19 mouse cellular contexts compared by ENCODE assay signal in the genomic region with DNA sequence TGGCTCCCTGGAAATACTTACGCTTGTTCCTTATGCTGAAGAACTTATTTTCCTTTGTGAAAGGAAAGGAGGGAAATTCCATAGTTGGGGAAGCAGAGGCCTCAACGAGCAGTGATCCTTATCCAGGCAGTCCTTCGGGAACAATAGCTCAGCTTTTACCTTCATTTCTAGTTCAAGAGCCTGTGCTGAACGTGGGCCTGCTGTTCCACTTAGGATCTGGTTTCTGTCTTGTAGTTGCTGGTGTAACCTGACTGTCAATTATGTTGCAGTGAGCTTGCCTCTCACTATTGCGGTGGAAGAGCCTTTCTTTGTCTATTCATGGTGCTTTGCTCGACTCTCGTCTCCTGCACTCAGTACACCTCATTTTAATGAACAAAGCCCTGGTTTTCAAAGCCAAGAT. TPM values are rescaled to one million over a fixed set of nuclear protein-coding genes. Genes with fewer than 3 reads are reported as not detected.
DNase-seq lines count a peak whose midpoint lies in the region; ATAC-seq and TF ChIP-seq lines count a peak whose summit lies in the region.
"Had no signal": no experiment of that assay in that cellular context is flagged by ENCODE, and none has a peak within 500 bp of the region (broad histone marks: within the 10 kb centered on the region; RNA-seq: fewer than 3 reads in every experiment).

No protein-coding gene starts in this region.

- H3K4me2 ChIP-seq in embryonic facial prominence, embryonic 11.5 days (ENCODE audit: low read depth, low read length) = no peak overlapping the region
- H3K4me2 ChIP-seq in heart, embryonic 14.5 days (ENCODE audit: low read length) = no peak overlapping the region
- H3K4me2 ChIP-seq in kidney, embryonic 14.5 days (replicated peaks; ENCODE audit: low read depth, low read length) = no peak overlapping the region
- H3K4me2 ChIP-seq: midbrain, embryonic 13.5 days had no signal

- no peak overlapping the region for H3K27ac ChIP-seq in embryonic facial prominence, embryonic 11.5 days (replicated peaks; ENCODE audit: low read depth, low read length)
- no peak overlapping the region for H3K27ac ChIP-seq in embryonic facial prominence, embryonic 10.5 days (replicated peaks)
- peak overlapping the region; percentile 30 to 64 for H3K27ac ChIP-seq in heart, embryonic 14.5 days (replicated peaks in 1 of 2; ENCODE audit: control insufficient read depth in 1 of 2, insufficient read depth in 1 of 2, low read depth in 2 of 2, low read length in 2 of 2)
- H3K27ac ChIP-seq in kidney, embryonic 14.5 days (ENCODE audit: low read depth, low read length) = no peak overlapping the region
- H3K27ac ChIP-seq: left cerebral cortex, adult 2 months; liver, embryonic 14.5 days; midbrain, embryonic 13.5 days had no signal

- H3K27me3 ChIP-seq in embryonic facial prominence, embryonic 11.5 days (ENCODE audit: control insufficient read depth, insufficient read depth, low read length) = no peaks in the 10 kb centered on the region
- no peaks in the 10 kb centered on the region for H3K27me3 ChIP-seq in embryonic facial prominence, embryonic 10.5 days (replicated peaks; ENCODE audit: low read depth, poor library complexity, severe bottlenecking)
- H3K27me3 ChIP-seq in heart, embryonic 14.5 days (ENCODE audit: control insufficient read depth, insufficient read depth, low read length) = no peaks in the 10 kb centered on the region
- no peaks in the 10 kb centered on the region for H3K27me3 ChIP-seq in kidney, embryonic 14.5 days (ENCODE audit: control insufficient read depth, insufficient read depth, low read length)
- H3K27me3 ChIP-seq: midbrain, embryonic 13.5 days had no signal

- TF ChIP-seq CTCF in brain, embryonic 14.5 days (IDR thresholded peaks at IDR 0.05; ENCODE audit: borderline replicate concordance, extremely low read depth, insufficient read depth, insufficient read length) = no peak

- DNase-seq in embryonic facial prominence, embryonic 11.5 days (ENCODE audit: low spot score) = peak; percentile 21
- DNase-seq in embryonic facial prominence, embryonic 10.5 days (ENCODE audit: low spot score) = no peak
- no peak for DNase-seq in heart, postnatal 4 days
- no peak for DNase-seq in kidney, adult 8-10 months
- peak; percentile 37 for DNase-seq in brain, embryonic 14.5 days (ENCODE audit: low read depth)
- no peak for DNase-seq in embryo, embryonic 11 days
- DNase-seq: adrenal gland, adult 2 months; cerebellum, adult 11 months; cerebellum, postnatal 25 days; gastrocnemius, postnatal 10 days; retina, postnatal 1 day; thymus, postnatal 36 days had no signal

- H3K36me3 ChIP-seq in embryonic facial prominence, embryonic 11.5 days (replicated peaks; ENCODE audit: control insufficient read depth, insufficient read depth, low read depth, low read length) = no peaks in the 10 kb centered on the region; the same call in 1 of the 2 replicates
- peaks cover 13% of the 10 kb centered on the region for H3K36me3 ChIP-seq in embryonic facial prominence, embryonic 10.5 days (replicated peaks)
- peaks cover 15% of the 10 kb centered on the region for H3K36me3 ChIP-seq in heart, embryonic 14.5 days (ENCODE audit: control insufficient read depth, insufficient read depth, low read length)
- peaks cover 3% of the 10 kb centered on the region; the same call in 1 of the 2 replicates for H3K36me3 ChIP-seq in kidney, embryonic 14.5 days (ENCODE audit: control insufficient read depth, insufficient read depth, low read length)

- TF ChIP-seq POLR2A in brain, embryonic 14.5 days (IDR thresholded peaks at IDR 0.05; ENCODE audit: borderline replicate concordance, extremely low read depth, insufficient read depth, insufficient read length, poor library complexity, severe bottlenecking) = no peak

- no peaks in the 10 kb centered on the region for H3K4me1 ChIP-seq in embryonic facial prominence, embryonic 11.5 days (ENCODE audit: control insufficient read depth, insufficient read depth, low read length)
- no peaks in the 10 kb centered on the region for H3K4me1 ChIP-seq in embryonic facial prominence, embryonic 10.5 days
- H3K4me1 ChIP-seq in heart, embryonic 14.5 days (ENCODE audit: control insufficient read depth in 2 of 2, insufficient read depth in 2 of 2, low read length in 2 of 2) = peaks cover 17 to 37% of the 10 kb centered on the region in 2 experiments
- H3K4me1 ChIP-seq in kidney, embryonic 14.5 days (ENCODE audit: control insufficient read depth, insufficient read depth, low read length) = peaks cover 14% of the 10 kb centered on the region; the same call in 1 of the 2 replicates

- no peaks in the 10 kb centered on the region for H3K9me3 ChIP-seq in embryonic facial prominence, embryonic 11.5 days (replicated peaks; ENCODE audit: control insufficient read depth, low read length)
- H3K9me3 ChIP-seq in embryonic facial prominence, embryonic 10.5 days = no peaks in the 10 kb centered on the region
- H3K9me3 ChIP-seq in heart, embryonic 14.5 days (ENCODE audit: control insufficient read depth, low read length) = no peaks in the 10 kb centered on the region
- H3K9me3 ChIP-seq in kidney, embryonic 14.5 days (ENCODE audit: control insufficient read depth, low read length) = no peaks in the 10 kb centered on the region
- H3K9me3 ChIP-seq: midbrain, embryonic 13.5 days had no signal

- H3K4me3 ChIP-seq in embryonic facial prominence, embryonic 11.5 days (ENCODE audit: low read depth, low read length) = no peak overlapping the region
- no peak overlapping the region for H3K4me3 ChIP-seq in embryonic facial prominence, embryonic 10.5 days
- H3K4me3 ChIP-seq in heart, embryonic 14.5 days (ENCODE audit: control insufficient read depth in 1 of 2, insufficient read depth in 1 of 2, low read depth in 1 of 2, low read length in 2 of 2) = no peak overlapping the region
- H3K4me3 ChIP-seq in kidney, embryonic 14.5 days (ENCODE audit: low read length) = no peak overlapping the region
- H3K4me3 ChIP-seq: left cerebral cortex, adult 2 months; midbrain, embryonic 13.5 days; myocyte had no signal

- no peak overlapping the region for H3K9ac ChIP-seq in embryonic facial prominence, embryonic 11.5 days (replicated peaks; ENCODE audit: low read length)
- no peak overlapping the region for H3K9ac ChIP-seq in heart, embryonic 14.5 days (ENCODE audit: low read length)
- H3K9ac ChIP-seq in kidney, embryonic 14.5 days (ENCODE audit: low read depth, low read length) = no peak overlapping the region
- H3K9ac ChIP-seq: liver, embryonic 14.5 days; midbrain, embryonic 13.5 days had no signal

- no peak for ATAC-seq in embryonic facial prominence, embryonic 11.5 days (replicated peaks; ENCODE audit: insufficient number of reproducible peaks, low FRiP score, low TSS enrichment, low read depth)
- no peak for ATAC-seq in heart, embryonic 14.5 days (ENCODE audit: insufficient number of reproducible peaks, insufficient read depth, low FRiP score, low read depth)
- peak; percentile 68 for ATAC-seq in kidney, embryonic 14.5 days (ENCODE audit: low FRiP score, low TSS enrichment)
- ATAC-seq: midbrain, embryonic 13.5 days had no signal

- WGBS in embryonic facial prominence, embryonic 11.5 days = 49% methylated on average over 7 of the region's 7 CpGs
- WGBS in embryonic facial prominence, embryonic 10.5 days = 54% methylated on average over 7 of the region's 7 CpGs
- 23% methylated on average over 7 of the region's 7 CpGs for WGBS in heart, embryonic 14.5 days
- 44% methylated on average over 7 of the region's 7 CpGs for WGBS in kidney, embryonic 14.5 days

RNA-seq across cellular contexts. Expression of a gene that starts 51.6 kb away (rescaled TPM):
- polyA plus RNA-seq in embryonic facial prominence, embryonic 11.5 days (2014; fragmentation: Nextera tagmentation; extraction: Ambion mirVana) = 17.5 and 18.2 TPM in 2 replicates
- polyA plus RNA-seq in embryonic facial prominence, embryonic 10.5 days (2016; fragmentation: Nextera tagmentation; extraction: Ambion mirVana) = 15.5 and 16.0 TPM in 2 replicates
- 13.8 and 16.9 TPM in 2 replicates for polyA plus RNA-seq in heart, embryonic 14.5 days (2014; fragmentation: Nextera tagmentation; extraction: Ambion mirVana)
- 1 to 10 TPM; 4.4 to 5.5 TPM for total RNA-seq in heart, postnatal 4 days (2021)
- polyA plus RNA-seq in kidney, embryonic 14.5 days (2014; fragmentation: Nextera tagmentation; extraction: Ambion mirVana) = 12.3 and 16.9 TPM in 2 replicates
- 3.0 and 4.4 TPM in 2 replicates for polyA plus RNA-seq in brain, embryonic 14.5 days (2012; rRNA removed)
- total RNA-seq: MEL had no signal

Comparison
In these comparisons a context has a peak if more than half of its experiments do, and no peak if none do; other contexts are left out.
1. DNase-seq: peak in embryonic facial prominence, embryonic 11.5 days (single experiment) and brain, embryonic 14.5 days (single experiment); none in embryonic facial prominence, embryonic 10.5 days (single experiment), heart, postnatal 4 days (single experiment), kidney, adult 8-10 months (0 of 2) and embryo, embryonic 11 days (single experiment).
2. H3K27ac ChIP-seq: peak in heart, embryonic 14.5 days (2 of 2); none in embryonic facial prominence, embryonic 11.5 days (single experiment), embryonic facial prominence, embryonic 10.5 days (single experiment) and kidney, embryonic 14.5 days (single experiment).